Mouse (Mus musculus) ovary, postnatal 10 days (tissue): ENCODE measurements around the gene Mmp3.
"Not testable (repeated sequence)": the region's sequence is repeated elsewhere in the genome, so short reads cannot be mapped to it uniquely, and the experiment has no call there.

ENCODE experiments used
- DNase-seq: peaks from one replicate; pipeline ENCODE4 v3.0.0; 2022; ENCODE audit warnings: low spot score

The Mmp3 gene

GRCm38 (mm10) chr9:7445522-7445921, at the start of gene Mmp3:
Gene Mmp3 (plus strand): TSS chr9:7445822.
- DNase-seq, result no peak

DNA sequence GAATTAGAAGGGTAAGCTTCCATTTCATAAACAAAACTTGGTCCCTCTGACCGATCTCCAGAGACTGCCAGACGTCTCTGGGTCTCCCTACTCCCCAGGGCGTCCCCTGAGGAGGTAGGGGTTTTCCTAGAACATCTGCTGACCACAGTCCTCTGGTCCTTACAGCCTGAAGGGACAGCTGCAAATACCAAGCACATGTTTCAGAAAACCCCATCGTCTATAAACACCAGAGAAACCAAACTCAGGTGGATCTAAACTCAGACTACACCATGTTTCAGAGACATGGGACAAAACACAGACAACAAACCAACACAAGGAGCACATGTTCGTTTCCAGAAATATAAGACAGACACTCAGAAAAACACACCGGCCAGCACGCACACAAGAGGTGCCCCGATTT, 49.1 kb upstream of the Mmp3 start:
- not testable (repeated sequence) for DNase-seq

- no peak for DNase-seq
Measured at GRCm38 (mm10) chr9:7453302-7453701, 7.7 kb downstream of the Mmp3 start.

DNA sequence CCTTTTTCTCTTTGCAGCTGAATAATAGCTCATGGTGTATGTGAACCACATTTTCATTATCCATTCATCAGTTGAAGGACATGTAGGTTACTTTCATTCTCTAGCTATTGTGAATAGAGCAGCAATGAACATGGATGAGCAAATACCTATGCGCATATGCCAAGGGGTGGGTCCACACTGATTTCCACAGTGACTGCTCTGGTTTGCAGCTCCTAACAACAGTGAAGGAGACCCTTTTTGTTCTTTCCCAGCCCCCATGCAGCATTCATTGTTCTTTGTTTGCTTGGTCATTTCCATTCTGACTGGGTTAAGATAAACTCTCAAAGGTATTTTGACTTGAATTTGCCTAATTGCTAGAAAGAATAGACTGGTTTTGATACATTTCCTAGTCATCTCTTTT, 24.6 kb downstream of the Mmp3 start:
- no peak for DNase-seq

DNA sequence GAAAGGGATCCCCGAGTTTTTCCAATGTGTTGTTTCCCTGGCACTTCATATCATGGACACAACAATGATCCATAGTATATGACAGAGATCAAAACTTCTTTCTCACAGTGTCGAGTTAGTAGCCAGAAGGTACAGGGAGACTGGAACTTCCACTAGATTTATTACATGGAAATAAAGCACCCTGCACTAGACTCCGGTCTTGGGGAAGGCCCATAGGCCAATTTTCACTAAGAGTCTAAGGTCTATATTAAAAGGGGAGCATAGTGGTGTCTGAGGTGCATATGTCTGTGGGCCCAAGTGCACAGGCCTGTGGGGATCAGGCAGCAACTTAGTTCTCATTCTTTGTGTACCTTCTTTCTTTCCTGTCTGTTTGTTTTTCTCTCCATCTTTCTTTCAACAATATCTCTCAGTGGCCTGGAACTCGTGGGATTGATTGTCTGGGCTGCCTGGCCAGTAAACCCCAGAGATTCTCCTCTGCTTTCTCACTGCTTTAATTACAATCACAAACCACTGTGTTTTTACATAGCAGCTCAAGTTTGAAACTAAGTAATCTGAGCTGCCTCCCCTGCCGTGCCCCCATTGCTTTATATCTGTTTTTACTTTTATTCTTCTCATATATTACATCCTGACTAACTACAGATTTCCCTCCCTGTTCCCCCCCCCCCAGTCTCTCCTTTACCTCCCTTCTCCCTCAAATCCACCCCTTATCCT, 38.2 kb downstream of the Mmp3 start:
- DNase-seq, result no peak

- no peak for DNase-seq
Measured at GRCm38 (mm10) chr9:7501138-7501537, 55.5 kb downstream of the Mmp3 start.

DNA sequence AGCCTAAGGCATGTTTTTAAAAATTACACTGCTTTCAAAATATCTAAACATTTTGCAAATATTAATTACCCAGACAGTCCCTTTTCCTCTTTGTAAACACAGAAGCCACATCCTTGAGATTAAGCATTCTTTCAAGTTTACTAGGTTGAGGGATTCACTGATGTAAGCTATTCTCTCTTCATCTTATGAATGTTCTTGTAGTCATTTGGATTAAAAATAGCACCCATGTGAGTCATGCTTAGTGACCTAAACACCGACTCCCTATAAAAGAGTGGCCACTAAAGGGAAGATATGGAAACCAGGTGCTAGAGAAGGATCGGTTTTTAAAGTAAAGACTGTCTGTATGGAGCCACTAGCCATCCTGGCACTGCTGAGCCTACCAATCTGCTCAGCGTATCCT, 56.4 kb downstream of the Mmp3 start, which contains the start of gene Mmp10:
Gene Mmp10, plus strand, starts transcription at position 302 of the 400 bp plus-strand sequence.
- DNase-seq, result no peak
